Mouse (Mus musculus): ENCODE data around the gene Kcnh7.

DNA sequence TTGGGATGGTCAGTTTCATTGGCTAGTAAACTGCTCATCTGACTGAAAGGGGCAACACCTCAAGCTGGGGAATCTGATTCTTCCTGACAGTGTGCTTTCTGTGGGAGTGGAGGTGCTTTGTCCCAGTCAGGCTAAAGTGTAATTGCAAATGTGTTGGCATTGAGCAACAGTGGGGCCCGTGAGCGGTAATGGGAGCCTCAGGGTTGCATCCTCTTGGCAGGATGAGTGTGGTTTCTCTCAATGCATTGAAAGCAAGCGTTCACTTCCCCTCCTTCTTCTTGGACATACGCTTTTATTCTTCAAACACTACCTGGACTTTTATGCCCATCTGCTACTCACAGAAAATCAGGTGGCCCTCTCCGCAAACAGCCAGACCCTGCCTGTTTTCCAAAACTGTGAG lies 511.3 kb downstream of the Kcnh7 start:
- no peak for TF ChIP-seq CEBPB (IDR thresholded peaks at IDR 0.05; ENCODE audit: low read depth)
- no peak for TF ChIP-seq CTCF (IDR thresholded peaks at IDR 0.05; ENCODE audit: control insufficient read depth, insufficient read depth, insufficient read length)
- TF ChIP-seq MAX (IDR thresholded peaks at IDR 0.05), result no peak
- no peak for TF ChIP-seq USF1 (IDR thresholded peaks at IDR 0.05; ENCODE audit: low read depth)
- TF ChIP-seq MYOD1 (IDR thresholded peaks at IDR 0.05; ENCODE audit: control insufficient read depth, insufficient read length, low read depth), result no peak
- no peak for TF ChIP-seq MYOG (IDR thresholded peaks at IDR 0.05; ENCODE audit: control insufficient read depth, extremely low read depth, insufficient read length)
- no peak for TF ChIP-seq FOSL1 (IDR thresholded peaks at IDR 0.05; ENCODE audit: insufficient read depth, low read length, poor library complexity, severe bottlenecking)

Measured in C2C12 (cell line).